Mouse (Mus musculus) thymus, postnatal 10 days (tissue): ENCODE measurements at regions not wholly inside any gene's neighbourhood (a gene's known extent, or its start where the extent isn't known, plus 50 kb on each side); places are given as distances from the start of the nearest gene placed in this dataset.

ENCODE experiments used
- DNase-seq, 2 experiments: peaks; one replicate each; pipeline ENCODE4 v3.0.0; 2021; ENCODE audit warnings: low spot score in 2 of 2

GRCm38 (mm10) chr16:30870110-30870509 is 211.1 kb downstream of the Xxylt1 start:
- DNase-seq: peak in 1 of 2 experiments; percentile 49

GRCm38 (mm10) chr16:30870676-30871075 is 210.6 kb downstream of the Xxylt1 start:
- no peak for DNase-seq

GRCm38 (mm10) chr16:30872147-30872546 is 209.1 kb downstream of the Xxylt1 start:
- DNase-seq: no peak

- DNase-seq: no peak
These were observed 207.6 kb downstream of the Xxylt1 start for GRCm38 (mm10) chr16:30873493-30874211.

- DNase-seq: no peak
These were observed 205.9 kb downstream of the Xxylt1 start for GRCm38 (mm10) chr16:30875235-30875829.

GRCm38 (mm10) chr16:30878821-30879220 is 202.4 kb downstream of the Xxylt1 start:
- DNase-seq: no peak

- no peak for DNase-seq
These were observed 201.4 kb downstream of the Xxylt1 start for GRCm38 (mm10) chr16:30879878-30880277.

- no peak for DNase-seq
These were observed 200.6 kb downstream of the Xxylt1 start for GRCm38 (mm10) chr16:30880682-30881081.

- DNase-seq: no peak
These were observed 200.0 kb downstream of the Xxylt1 start for GRCm38 (mm10) chr16:30881186-30881585.

- DNase-seq: no peak
These were observed 197.6 kb downstream of the Xxylt1 start for GRCm38 (mm10) chr16:30883490-30884188.

- no peak for DNase-seq
These were observed 197.1 kb downstream of the Xxylt1 start for GRCm38 (mm10) chr16:30884189-30884551.

GRCm38 (mm10) chr16:30886982-30887381 is 194.2 kb downstream of the Xxylt1 start:
- DNase-seq: no peak

GRCm38 (mm10) chr16:30887536-30887935 is 193.7 kb downstream of the Xxylt1 start:
- no peak for DNase-seq

- no peak for DNase-seq
These were observed 192.5 kb downstream of the Xxylt1 start for GRCm38 (mm10) chr16:30888556-30889323.

- no peak for DNase-seq
These were observed 188.6 kb downstream of the Xxylt1 start for GRCm38 (mm10) chr16:30892606-30893005.

- no peak for DNase-seq
These were observed 187.1 kb downstream of the Xxylt1 start for GRCm38 (mm10) chr16:30894086-30894485.

- DNase-seq: no peak
These were observed 186.2 kb downstream of the Xxylt1 start for GRCm38 (mm10) chr16:30895021-30895420.

- no peak for DNase-seq
These were observed 183.9 kb downstream of the Xxylt1 start for GRCm38 (mm10) chr16:30897371-30897770.

- no peak for DNase-seq
These were observed 181.1 kb downstream of the Xxylt1 start for GRCm38 (mm10) chr16:30900121-30900520.

GRCm38 (mm10) chr16:30901309-30901708 is 179.9 kb downstream of the Xxylt1 start:
- no peak for DNase-seq
